In the genomic region with DNA sequence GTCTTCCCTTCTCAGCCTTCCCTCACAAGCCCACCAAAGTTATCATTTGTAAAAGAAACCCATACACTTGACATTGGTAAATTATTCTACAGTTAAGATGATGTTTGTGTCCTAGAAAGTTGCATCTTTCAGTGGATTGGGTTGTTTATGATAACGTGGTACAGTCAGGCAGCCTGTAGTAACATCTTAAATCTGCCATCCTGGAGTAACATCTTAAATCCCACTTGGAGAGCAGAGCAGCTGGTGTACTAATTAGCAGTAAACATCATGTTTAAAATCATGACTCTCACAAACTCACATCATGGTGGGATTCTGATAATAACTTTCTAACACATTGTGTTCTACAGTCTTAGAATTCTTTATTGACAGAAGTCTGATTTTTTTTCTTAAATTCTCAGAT, we compare ENCODE assay signal across 22 mouse cellular contexts.
DNase-seq lines count a peak whose midpoint lies in the region; ATAC-seq and TF ChIP-seq lines count a peak whose summit lies in the region.
"Had no signal": no experiment of that assay in that cellular context is flagged by ENCODE, and none has a peak within 500 bp of the region (broad histone marks: within the 10 kb centered on the region; RNA-seq: fewer than 3 reads in every experiment).

No protein-coding gene starts in this region.

- no peak overlapping the region for H3K4me3 ChIP-seq in forebrain, embryonic 13.5 days
- H3K4me3 ChIP-seq in forebrain, embryonic 11.5 days (ENCODE audit: low read depth, low read length) = no peak overlapping the region
- H3K4me3 ChIP-seq in layer of hippocampus, adult 2 months = no peak overlapping the region
- no peak overlapping the region for H3K4me3 ChIP-seq in forebrain, postnatal 0 days (ENCODE audit: low read depth, low read length)
- H3K4me3 ChIP-seq in intestine, embryonic 16.5 days (ENCODE audit: low read length) = no peak overlapping the region
- H3K4me3 ChIP-seq: heart, embryonic 10.5 days; heart, embryonic 13.5 days had no signal

- TF ChIP-seq CTCF in layer of hippocampus, adult 2 months (conservative IDR thresholded peaks at IDR 0.05) = no peak
- no peak for TF ChIP-seq CTCF in forebrain, postnatal 0 days (IDR thresholded peaks at IDR 0.05; ENCODE audit: low read depth)

- 0 out of 2 replicates have a peak, but pooled peaks have one; percentile 51 for ATAC-seq in forebrain, embryonic 13.5 days
- ATAC-seq in forebrain, embryonic 11.5 days (replicated peaks; ENCODE audit: low FRiP score) = no peak
- ATAC-seq in forebrain, postnatal 0 days = peak; percentile 89
- no peak for ATAC-seq in intestine, embryonic 16.5 days
- ATAC-seq: activated CD4-positive, CD25-positive, alpha-beta regulatory T cell, adult 4 months; hindbrain, postnatal 0 days; inflammation-experienced regulatory T-cells, adult 6 months had no signal

- no peaks in the 10 kb centered on the region for H3K36me3 ChIP-seq in forebrain, embryonic 13.5 days (ENCODE audit: poor library complexity, severe bottlenecking)
- no peaks in the 10 kb centered on the region for H3K36me3 ChIP-seq in forebrain, embryonic 11.5 days (ENCODE audit: control insufficient read depth, insufficient read depth, low read length)
- no peaks in the 10 kb centered on the region for H3K36me3 ChIP-seq in forebrain, postnatal 0 days (ENCODE audit: insufficient read depth)
- no peaks in the 10 kb centered on the region for H3K36me3 ChIP-seq in intestine, embryonic 16.5 days (ENCODE audit: control insufficient read depth, insufficient read depth, low read length)
- H3K36me3 ChIP-seq: heart, embryonic 10.5 days; heart, embryonic 13.5 days had no signal

- H3K27ac ChIP-seq in forebrain, embryonic 13.5 days = no peak overlapping the region
- no peak overlapping the region for H3K27ac ChIP-seq in forebrain, embryonic 11.5 days (ENCODE audit: low read depth, low read length)
- peak overlapping the region; percentile 61; the same call in 1 of the 2 replicates for H3K27ac ChIP-seq in layer of hippocampus, adult 2 months
- no peak overlapping the region for H3K27ac ChIP-seq in forebrain, postnatal 0 days (ENCODE audit: low read depth, low read length)
- H3K27ac ChIP-seq in intestine, embryonic 16.5 days (ENCODE audit: low read length) = no peak overlapping the region
- H3K27ac ChIP-seq: heart, embryonic 10.5 days; heart, embryonic 13.5 days; hindbrain, embryonic 14.5 days; hindbrain, postnatal 0 days had no signal

- no peak overlapping the region for H3K4me2 ChIP-seq in forebrain, embryonic 13.5 days
- H3K4me2 ChIP-seq in forebrain, embryonic 11.5 days (ENCODE audit: low read depth, low read length, severe bottlenecking) = no peak overlapping the region
- no peak overlapping the region for H3K4me2 ChIP-seq in forebrain, postnatal 0 days (ENCODE audit: low read depth)
- H3K4me2 ChIP-seq in intestine, embryonic 16.5 days (ENCODE audit: low read depth, low read length) = no peak overlapping the region
- H3K4me2 ChIP-seq: heart, embryonic 13.5 days; hindbrain, embryonic 14.5 days had no signal

- no peaks in the 10 kb centered on the region for H3K27me3 ChIP-seq in forebrain, embryonic 13.5 days
- H3K27me3 ChIP-seq in forebrain, embryonic 11.5 days (ENCODE audit: control insufficient read depth, insufficient read depth, low read length) = no peaks in the 10 kb centered on the region
- no peaks in the 10 kb centered on the region for H3K27me3 ChIP-seq in forebrain, postnatal 0 days (ENCODE audit: insufficient read depth, low read length)
- no peaks in the 10 kb centered on the region for H3K27me3 ChIP-seq in intestine, embryonic 16.5 days (replicated peaks; ENCODE audit: control insufficient read depth, insufficient read depth, low read length)
- H3K27me3 ChIP-seq: heart, embryonic 13.5 days had no signal

- H3K9ac ChIP-seq in forebrain, embryonic 13.5 days = no peak overlapping the region
- no peak overlapping the region for H3K9ac ChIP-seq in forebrain, embryonic 11.5 days (ENCODE audit: low read length)
- no peak overlapping the region for H3K9ac ChIP-seq in forebrain, postnatal 0 days
- H3K9ac ChIP-seq in intestine, embryonic 16.5 days (ENCODE audit: low read depth, low read length) = no peak overlapping the region
- H3K9ac ChIP-seq: heart, embryonic 13.5 days; hindbrain, embryonic 14.5 days had no signal

- H3K9me3 ChIP-seq in forebrain, embryonic 13.5 days (replicated peaks) = no peaks in the 10 kb centered on the region
- no peaks in the 10 kb centered on the region for H3K9me3 ChIP-seq in forebrain, embryonic 11.5 days (ENCODE audit: control insufficient read depth, low read length)
- H3K9me3 ChIP-seq in forebrain, postnatal 0 days (ENCODE audit: low read length) = no peaks in the 10 kb centered on the region
- no peaks in the 10 kb centered on the region for H3K9me3 ChIP-seq in intestine, embryonic 16.5 days (ENCODE audit: control insufficient read depth, low read length)
- H3K9me3 ChIP-seq: heart, embryonic 10.5 days; heart, embryonic 13.5 days had no signal

- peaks cover 13% of the 10 kb centered on the region; the same call in 1 of the 2 replicates for H3K4me1 ChIP-seq in forebrain, embryonic 13.5 days
- no peaks in the 10 kb centered on the region for H3K4me1 ChIP-seq in forebrain, embryonic 11.5 days (replicated peaks; ENCODE audit: control insufficient read depth, insufficient read depth, low read length)
- H3K4me1 ChIP-seq in forebrain, postnatal 0 days (ENCODE audit: insufficient read depth) = no peaks in the 10 kb centered on the region
- H3K4me1 ChIP-seq in intestine, embryonic 16.5 days (ENCODE audit: control insufficient read depth, insufficient read depth, low read length) = no peaks in the 10 kb centered on the region
- H3K4me1 ChIP-seq: heart, embryonic 10.5 days; heart, embryonic 13.5 days had no signal

- DNase-seq in forebrain, embryonic 11.5 days (ENCODE audit: low spot score) = no peak
- no peak for DNase-seq in layer of hippocampus, adult 2 months (ENCODE audit: low spot score in 2 of 2)
- DNase-seq in layer of hippocampus, adult 9-11 months = no peak
- peak; percentile 33 for DNase-seq in forebrain, postnatal 0 days
- DNase-seq in right cerebral cortex, postnatal 14 days = no peak
- DNase-seq: adrenal gland, adult 8-10 months; adrenal gland, postnatal 25 days; cerebellum, adult 18-20 months; cerebellum, adult 9-10 months; cerebellum, postnatal 14 days; gastrocnemius, postnatal 25 days; heart, adult 18-20 months; heart, postnatal 14 days; heart, postnatal 4 days had no signal

- 69% methylated on average over 1 of the region's 1 CpGs for WGBS in forebrain, embryonic 13.5 days
- WGBS in forebrain, embryonic 11.5 days = 84% methylated on average over 1 of the region's 1 CpGs
- WGBS in forebrain, postnatal 0 days = 36% methylated on average over 1 of the region's 1 CpGs
- 61% methylated on average over 1 of the region's 1 CpGs for WGBS in intestine, embryonic 16.5 days

Comparison
In these comparisons a context has a peak if more than half of its experiments do, and no peak if none do; other contexts are left out.
1. ATAC-seq: peak in forebrain, embryonic 13.5 days (single experiment) and forebrain, postnatal 0 days (single experiment); none in forebrain, embryonic 11.5 days (single experiment) and intestine, embryonic 16.5 days (single experiment).